Mouse (Mus musculus): ENCODE measurements around the gene Fez1. TPM values are rescaled to one million over a fixed set of nuclear protein-coding genes. Genes with fewer than 3 reads are reported as not detected.

Gene Fez1
- polyA plus RNA-seq (2014; fragmentation: Nextera tagmentation; extraction: Ambion mirVana) = 2.7 and 3.2 TPM in 2 replicates

DNA sequence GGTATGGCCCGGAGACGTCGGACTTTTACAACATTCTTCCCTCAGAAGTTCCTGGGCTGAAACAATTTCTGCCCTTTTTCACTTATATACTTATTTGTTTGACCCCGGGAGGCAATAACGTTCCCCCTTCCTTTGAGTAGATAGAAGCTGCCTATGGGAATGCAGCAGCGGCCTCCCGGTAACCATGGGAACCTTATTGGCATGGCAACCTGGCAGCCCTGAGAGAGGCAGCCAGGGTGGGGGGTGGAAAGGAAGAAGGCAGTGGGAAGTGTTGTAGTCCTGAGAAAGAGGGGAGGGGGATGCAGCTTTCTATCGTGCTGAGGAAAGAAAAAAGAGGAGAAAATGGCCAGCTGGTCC is at the start of gene Fez1:
Fez1 (plus strand) TSS at position 221 of the 357 bp plus-strand sequence.
- WGBS = 9% methylated on average over 8 of the region's 8 CpGs
- no peaks in the 10 kb centered on the region for H3K9me3 ChIP-seq (ENCODE audit: control insufficient read depth, low read length)
- no peak within 1 kb of the TSS for H3K4me3 ChIP-seq (ENCODE audit: low read depth, low read length)
- H3K27ac ChIP-seq (ENCODE audit: low read depth, low read length) = no peak within 1 kb of the TSS
- DNase-seq (ENCODE audit: low spot score) (no peak), ATAC-seq (replicated peaks; ENCODE audit: low FRiP score) (no peak)
- no peak within 1 kb of the TSS for H3K9ac ChIP-seq (ENCODE audit: low read depth, low read length)
- H3K4me1 ChIP-seq (replicated peaks; ENCODE audit: control insufficient read depth, insufficient read depth, low read length) = no peaks in the 10 kb centered on the region
- H3K4me2 ChIP-seq = peak within 1 kb of the TSS; percentile 7; the same call in 1 of the 2 replicates
- no peaks in the 10 kb centered on the region for H3K27me3 ChIP-seq (replicated peaks; ENCODE audit: control insufficient read depth, insufficient read depth, low read length)
- no peaks in the 10 kb centered on the region for H3K36me3 ChIP-seq (ENCODE audit: control insufficient read depth, insufficient read depth, low read length)

DNA sequence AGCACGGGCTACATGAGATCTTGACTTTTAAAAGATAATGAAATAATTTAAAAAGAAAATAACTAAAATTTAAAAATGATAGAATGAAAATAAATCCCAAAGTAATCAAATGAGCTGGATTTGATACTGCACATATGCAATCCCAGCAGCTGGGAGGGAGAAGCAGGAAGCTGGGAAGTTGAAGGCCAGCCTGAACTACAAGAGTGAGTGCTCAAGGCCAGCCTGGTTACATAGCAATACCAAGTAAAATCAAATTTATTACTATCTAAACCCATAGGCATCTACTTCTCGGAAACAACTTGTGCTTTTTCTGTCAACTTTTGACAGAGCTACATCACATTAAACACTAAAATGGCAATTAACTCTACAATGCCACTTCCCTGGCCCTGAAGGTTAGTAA is 37.7 kb upstream of the Fez1 start:
- ATAC-seq (replicated peaks; ENCODE audit: low FRiP score) = no peak
- Histone ChIP-seq H3K27ac (ENCODE audit: low read depth, low read length) (no peak overlapping the region), H3K4me3 (ENCODE audit: low read depth, low read length) (no peak overlapping the region), H3K9me3 (ENCODE audit: control insufficient read depth, low read length) (no peaks in the 10 kb centered on the region), H3K36me3 (ENCODE audit: control insufficient read depth, insufficient read depth, low read length) (peaks cover 38% of the 10 kb centered on the region), H3K4me1 (replicated peaks; ENCODE audit: control insufficient read depth, insufficient read depth, low read length) (no peaks in the 10 kb centered on the region), H3K9ac (ENCODE audit: low read depth, low read length) (no peak overlapping the region), H3K27me3 (replicated peaks; ENCODE audit: control insufficient read depth, insufficient read depth, low read length) (no peaks in the 10 kb centered on the region), H3K4me2 (no peak overlapping the region)
- 93% methylated on average over 2 of the region's 2 CpGs for WGBS
- DNase-seq (ENCODE audit: low spot score) = no peak

DNA sequence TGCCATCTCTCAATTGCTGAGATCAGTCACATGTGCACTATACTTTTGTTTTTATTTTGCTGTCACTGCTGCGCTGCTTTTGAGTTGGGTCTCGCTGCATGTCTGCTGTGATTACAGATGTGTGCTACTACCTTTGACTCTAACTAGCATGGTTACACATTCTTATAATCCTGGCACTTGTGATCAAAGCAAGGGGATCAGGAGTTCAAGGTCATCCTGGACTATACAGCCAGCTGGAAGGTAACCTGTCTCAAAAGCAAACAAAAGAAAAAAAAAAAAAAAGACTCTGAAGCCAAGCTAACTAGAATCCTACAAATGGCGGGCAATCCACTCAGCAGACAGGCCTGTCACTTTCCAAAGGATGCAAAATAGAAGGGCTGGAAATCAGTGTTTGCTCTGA is 29.5 kb upstream of the Fez1 start:
- Histone ChIP-seq H3K36me3 (ENCODE audit: control insufficient read depth, insufficient read depth, low read length) (peaks cover 26% of the 10 kb centered on the region), H3K4me3 (ENCODE audit: low read depth, low read length) (no peak overlapping the region), H3K4me1 (replicated peaks; ENCODE audit: control insufficient read depth, insufficient read depth, low read length) (peaks cover 7% of the 10 kb centered on the region; the same call in 1 of the 2 replicates), H3K9ac (ENCODE audit: low read depth, low read length) (no peak overlapping the region), H3K27me3 (replicated peaks; ENCODE audit: control insufficient read depth, insufficient read depth, low read length) (no peaks in the 10 kb centered on the region), H3K4me2 (no peak overlapping the region), H3K9me3 (ENCODE audit: control insufficient read depth, low read length) (no peaks in the 10 kb centered on the region), H3K27ac (ENCODE audit: low read depth, low read length) (no peak overlapping the region)
- DNase-seq (ENCODE audit: low spot score) = no peak
- WGBS = 72% methylated on average over 3 of the region's 3 CpGs
- no peak for ATAC-seq (replicated peaks; ENCODE audit: low FRiP score)

DNA sequence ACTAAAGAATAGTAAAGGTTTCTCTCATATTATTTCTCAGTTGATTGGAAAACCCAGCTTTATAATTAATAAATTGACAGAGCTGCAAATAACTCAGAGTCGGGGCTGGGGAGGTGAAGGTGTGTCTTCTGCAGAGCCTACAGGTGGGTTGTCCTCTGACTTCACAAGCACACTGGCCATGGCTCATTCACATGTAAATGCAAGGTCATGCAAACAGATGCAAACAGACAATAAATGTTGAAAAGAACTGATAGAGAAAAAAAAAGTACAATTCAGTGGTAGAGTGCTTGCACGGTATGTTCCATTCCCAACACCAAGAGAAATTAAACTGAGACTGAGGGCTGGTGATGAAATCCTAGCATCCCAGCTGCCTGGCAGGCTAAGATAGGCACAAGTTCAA is 27.2 kb upstream of the Fez1 start:
- Histone ChIP-seq H3K27ac (ENCODE audit: low read depth, low read length) (no peak overlapping the region), H3K4me1 (replicated peaks; ENCODE audit: control insufficient read depth, insufficient read depth, low read length) (peaks cover 7% of the 10 kb centered on the region; the same call in 1 of the 2 replicates), H3K9ac (ENCODE audit: low read depth, low read length) (no peak overlapping the region), H3K9me3 (ENCODE audit: control insufficient read depth, low read length) (no peaks in the 10 kb centered on the region), H3K4me3 (ENCODE audit: low read depth, low read length) (no peak overlapping the region), H3K4me2 (no peak overlapping the region), H3K27me3 (replicated peaks; ENCODE audit: control insufficient read depth, insufficient read depth, low read length) (no peaks in the 10 kb centered on the region), H3K36me3 (ENCODE audit: control insufficient read depth, insufficient read depth, low read length) (peaks cover 11% of the 10 kb centered on the region)
- DNase-seq (ENCODE audit: low spot score) (no peak), ATAC-seq (replicated peaks; ENCODE audit: low FRiP score) (no peak)
- WGBS = 90% methylated on average over 2 of the region's 2 CpGs

DNA sequence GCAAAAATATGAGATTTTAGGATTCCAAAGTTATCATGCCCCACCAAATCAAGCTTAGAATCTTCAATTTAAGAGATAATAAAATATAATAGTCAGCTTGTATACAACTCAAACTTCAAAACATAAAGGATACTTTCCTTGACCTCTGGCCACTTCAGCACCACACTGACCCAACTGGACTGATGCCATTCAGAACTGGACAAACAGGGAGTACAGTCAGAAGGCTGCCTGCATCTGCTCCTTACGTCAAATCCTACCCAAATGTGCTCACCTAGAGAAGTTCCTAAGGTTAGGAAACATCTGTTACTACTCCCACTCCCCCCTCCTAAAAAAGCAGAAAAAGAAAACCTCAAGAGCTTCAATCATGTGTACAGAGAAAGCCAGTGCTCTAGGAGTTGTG is 26.1 kb upstream of the Fez1 start:
- Histone ChIP-seq H3K9ac (ENCODE audit: low read depth, low read length) (no peak overlapping the region), H3K9me3 (ENCODE audit: control insufficient read depth, low read length) (no peaks in the 10 kb centered on the region), H3K4me1 (replicated peaks; ENCODE audit: control insufficient read depth, insufficient read depth, low read length) (peaks cover 7% of the 10 kb centered on the region; the same call in 1 of the 2 replicates), H3K27me3 (replicated peaks; ENCODE audit: control insufficient read depth, insufficient read depth, low read length) (no peaks in the 10 kb centered on the region), H3K4me2 (no peak overlapping the region; the same call in 1 of the 2 replicates), H3K27ac (ENCODE audit: low read depth, low read length) (no peak overlapping the region), H3K4me3 (ENCODE audit: low read depth, low read length) (no peak overlapping the region), H3K36me3 (ENCODE audit: control insufficient read depth, insufficient read depth, low read length) (peaks cover 8% of the 10 kb centered on the region; the same call in 1 of the 2 replicates)
- 83% methylated on average over 1 of the region's 1 CpGs for WGBS
- DNase-seq (ENCODE audit: low spot score) (no peak), ATAC-seq (replicated peaks; ENCODE audit: low FRiP score) (no peak)

DNA sequence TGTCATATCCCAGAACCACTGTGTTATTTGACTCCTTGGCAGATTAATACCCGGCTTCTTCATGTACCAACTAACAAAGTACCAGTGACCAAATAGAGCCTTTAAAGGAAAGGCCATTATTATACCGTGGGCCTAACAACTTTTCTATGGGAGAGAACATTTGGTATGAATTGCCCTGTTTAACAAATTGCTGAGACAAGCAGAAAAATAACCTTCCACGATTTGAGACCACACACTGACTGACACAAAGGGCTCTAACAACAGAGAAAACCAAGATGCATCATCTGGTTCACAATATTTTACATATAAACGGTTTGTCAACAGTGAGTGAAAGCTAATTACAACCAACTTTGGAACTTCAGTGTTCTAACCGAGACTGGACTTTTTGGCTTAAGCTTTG is 25.4 kb upstream of the Fez1 start:
- Histone ChIP-seq H3K4me1 (replicated peaks; ENCODE audit: control insufficient read depth, insufficient read depth, low read length) (peaks cover 7% of the 10 kb centered on the region; the same call in 1 of the 2 replicates), H3K27me3 (replicated peaks; ENCODE audit: control insufficient read depth, insufficient read depth, low read length) (no peaks in the 10 kb centered on the region), H3K4me2 (peak overlapping the region; percentile 88), H3K36me3 (ENCODE audit: control insufficient read depth, insufficient read depth, low read length) (peaks cover 5% of the 10 kb centered on the region; the same call in 1 of the 2 replicates), H3K27ac (ENCODE audit: low read depth, low read length) (no peak overlapping the region), H3K4me3 (ENCODE audit: low read depth, low read length) (peak overlapping the region; percentile 94), H3K9ac (ENCODE audit: low read depth, low read length) (peak overlapping the region; percentile 93; the same call in 1 of the 2 replicates), H3K9me3 (ENCODE audit: control insufficient read depth, low read length) (no peaks in the 10 kb centered on the region)
- WGBS = 19% methylated on average over 5 of the region's 5 CpGs
- ATAC-seq (replicated peaks; ENCODE audit: low FRiP score) (no peak), DNase-seq (ENCODE audit: low spot score) (no peak)

DNA sequence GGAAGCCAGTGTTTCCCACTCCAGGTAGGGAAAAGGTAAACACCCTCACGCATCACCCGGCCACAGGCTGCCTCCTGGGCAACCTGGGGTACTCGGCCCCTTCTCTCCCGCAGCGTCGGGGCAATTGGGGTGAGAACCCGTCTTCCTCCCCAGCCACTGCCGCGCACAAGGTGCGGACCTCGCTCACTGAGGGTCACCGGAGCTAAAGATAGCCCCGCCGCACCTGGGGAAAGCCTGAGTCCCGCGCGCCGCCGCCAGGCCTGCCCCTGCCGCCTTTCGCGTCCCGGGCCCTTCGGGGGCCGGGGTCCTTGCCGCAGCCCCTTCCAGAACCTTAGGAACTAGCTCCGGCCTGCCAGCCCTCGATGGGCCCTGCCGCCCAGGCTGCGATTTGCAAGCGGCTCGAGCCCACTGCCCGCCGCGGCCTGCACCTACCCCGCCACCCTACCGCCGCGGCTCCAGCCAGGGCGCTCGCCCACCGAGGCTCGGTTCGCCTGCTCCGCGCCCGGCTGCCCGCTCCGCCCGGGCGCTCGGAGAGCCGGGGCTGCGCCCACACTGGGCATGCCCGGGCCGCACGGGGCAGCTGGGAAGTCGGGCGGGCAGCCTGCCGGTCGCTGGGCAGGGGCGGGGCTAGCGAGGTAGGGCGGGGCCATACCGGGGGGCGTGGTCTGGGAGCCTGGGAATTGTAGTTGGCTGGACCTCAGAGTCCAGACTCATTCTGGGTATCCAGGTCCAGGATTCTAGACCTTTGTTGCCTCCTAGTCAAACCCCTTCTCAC is 24.7 kb upstream of the Fez1 start, which contains the start of gene Ei24:
Ei24 (minus strand) TSS at position 613 of the 775 bp plus-strand sequence.
- WGBS = under 1% methylated on average over 64 of the region's 66 CpGs
- peak within 1 kb of the TSS; percentile 73 for H3K27ac ChIP-seq (ENCODE audit: low read depth, low read length)
- ATAC-seq (replicated peaks; ENCODE audit: low FRiP score) = peak; percentile 97

DNA sequence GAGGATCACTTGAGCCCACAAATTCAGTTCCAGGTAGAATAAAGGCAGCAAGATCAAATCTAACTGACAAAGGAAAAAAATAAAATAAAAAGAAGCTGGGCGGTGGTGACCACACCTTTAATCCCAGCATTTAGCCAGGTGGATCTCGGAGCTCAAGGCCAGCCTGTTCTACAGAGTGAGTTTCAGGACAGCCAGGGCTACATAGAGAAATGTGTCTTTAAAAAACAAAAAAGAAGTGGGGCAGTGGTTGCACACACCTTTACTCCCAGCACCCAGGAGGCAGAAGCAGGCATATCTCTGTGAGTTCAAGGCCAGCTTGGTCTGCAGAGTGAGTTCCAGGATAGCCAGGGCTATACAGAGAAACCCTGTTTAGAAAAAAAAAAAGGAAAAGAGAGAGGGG is 19.7 kb upstream of the Fez1 start:
- Histone ChIP-seq H3K4me1 (replicated peaks; ENCODE audit: control insufficient read depth, insufficient read depth, low read length) (no peaks in the 10 kb centered on the region), H3K27me3 (replicated peaks; ENCODE audit: control insufficient read depth, insufficient read depth, low read length) (no peaks in the 10 kb centered on the region), H3K27ac (ENCODE audit: low read depth, low read length) (no peak overlapping the region), H3K4me2 (no peak overlapping the region), H3K9ac (ENCODE audit: low read depth, low read length) (no peak overlapping the region), H3K9me3 (ENCODE audit: control insufficient read depth, low read length) (no peaks in the 10 kb centered on the region), H3K36me3 (ENCODE audit: control insufficient read depth, insufficient read depth, low read length) (no peaks in the 10 kb centered on the region), H3K4me3 (ENCODE audit: low read depth, low read length) (no peak overlapping the region)
- DNase-seq (ENCODE audit: low spot score) = no peak
- WGBS = 79% methylated on average over 2 of the region's 2 CpGs
- ATAC-seq (replicated peaks; ENCODE audit: low FRiP score) = no peak

More for the DNA sequence above, 24.7 kb upstream of the Fez1 start, which contains the start of gene Ei24:
- Histone ChIP-seq H3K27me3 (replicated peaks; ENCODE audit: control insufficient read depth, insufficient read depth, low read length) (no peaks in the 10 kb centered on the region), H3K4me3 (ENCODE audit: low read depth, low read length) (peak within 1 kb of the TSS; percentile 94), H3K9ac (ENCODE audit: low read depth, low read length) (peak within 1 kb of the TSS; percentile 93), H3K4me2 (peak within 1 kb of the TSS; percentile 88), H3K36me3 (ENCODE audit: control insufficient read depth, insufficient read depth, low read length) (peaks cover 3% of the 10 kb centered on the region; the same call in 1 of the 2 replicates), H3K9me3 (ENCODE audit: control insufficient read depth, low read length) (no peaks in the 10 kb centered on the region), H3K4me1 (replicated peaks; ENCODE audit: control insufficient read depth, insufficient read depth, low read length) (peaks cover 7% of the 10 kb centered on the region; the same call in 1 of the 2 replicates)
- DNase-seq (ENCODE audit: low spot score) = peak; percentile 91

DNA sequence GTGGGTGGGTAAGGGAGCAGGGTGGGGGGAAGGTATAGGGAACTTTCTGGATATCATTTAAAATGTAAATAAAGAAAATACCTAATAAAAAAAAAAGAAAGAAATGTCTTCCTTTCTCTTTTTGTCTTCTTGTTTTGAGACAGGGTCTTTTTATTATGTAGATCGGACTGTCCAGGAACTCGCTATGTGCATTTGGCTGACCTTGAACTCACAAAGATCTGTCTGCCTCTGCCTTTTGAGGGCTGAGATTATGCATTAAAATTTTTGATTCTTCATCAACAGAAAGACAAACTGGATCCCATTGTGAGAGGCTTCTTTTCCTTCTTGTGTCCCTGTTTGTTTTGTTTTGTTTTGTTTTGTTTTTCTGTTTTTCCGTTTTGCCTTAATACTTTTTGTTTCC is 18.7 kb upstream of the Fez1 start:
- Histone ChIP-seq H3K27me3 (replicated peaks; ENCODE audit: control insufficient read depth, insufficient read depth, low read length) (no peaks in the 10 kb centered on the region), H3K4me1 (replicated peaks; ENCODE audit: control insufficient read depth, insufficient read depth, low read length) (no peaks in the 10 kb centered on the region), H3K9ac (ENCODE audit: low read depth, low read length) (no peak overlapping the region), H3K4me3 (ENCODE audit: low read depth, low read length) (no peak overlapping the region), H3K27ac (ENCODE audit: low read depth, low read length) (no peak overlapping the region), H3K9me3 (ENCODE audit: control insufficient read depth, low read length) (no peaks in the 10 kb centered on the region), H3K4me2 (no peak overlapping the region), H3K36me3 (ENCODE audit: control insufficient read depth, insufficient read depth, low read length) (no peaks in the 10 kb centered on the region)
- DNase-seq (ENCODE audit: low spot score) (no peak), ATAC-seq (replicated peaks; ENCODE audit: low FRiP score) (no peak)
- WGBS = 84% methylated on average over 3 of the region's 3 CpGs
